Mouse (Mus musculus) testis, adult 2 months (tissue): ENCODE results near the gene Narf. TPM values are rescaled to one million over a fixed set of nuclear protein-coding genes. Genes with fewer than 3 reads are reported as not detected.

Experiments
- H3K27ac ChIP-seq: fragments of 200-500 bp; 2 replicates; pipeline ENCODE4 v1.5.1; 2012; ENCODE audit warnings: low read depth, low read length; ENCODE audit not compliant: control insufficient read depth, insufficient read depth
- H3K27me3 ChIP-seq: fragments of 200-500 bp; 2 replicates; pipeline ENCODE4 v1.6.1; 2012; ENCODE audit warnings: mild to moderate bottlenecking, low read length, moderate library complexity; ENCODE audit not compliant: control insufficient read depth, insufficient read depth
- H3K36me3 ChIP-seq: fragments of 200-500 bp; 2 replicates; pipeline ENCODE4 v1.6.1; 2012; ENCODE audit warnings: mild to moderate bottlenecking, low read length; ENCODE audit not compliant: control insufficient read depth, insufficient read depth
- H3K4me1 ChIP-seq: fragments of 200-500 bp; 2 replicates; pipeline ENCODE4 v1.6.1; 2012; ENCODE audit warnings: low read length; ENCODE audit not compliant: control insufficient read depth, insufficient read depth
- H3K4me3 ChIP-seq: fragments of 200-500 bp; 2 replicates; pipeline ENCODE4 v1.5.1; 2012; ENCODE audit warnings: low read depth, mild to moderate bottlenecking, low read length, moderate library complexity, mixed read lengths; ENCODE audit not compliant: control insufficient read depth
- CTCF ChIP-seq: fragments of 200-500 bp; IDR thresholded peaks from 2 replicates; pipeline ENCODE4 v1.5.1; 2012; ENCODE audit warnings: low read depth, mild to moderate bottlenecking, inconsistent platforms, low read length, moderate library complexity; ENCODE audit not compliant: control insufficient read depth, insufficient read depth, insufficient replicate concordance
- POLR2A ChIP-seq: fragments of 200-500 bp; IDR thresholded peaks from 2 replicates; pipeline ENCODE4 v1.6.1; 2012; ENCODE audit warnings: low read depth, mild to moderate bottlenecking, inconsistent platforms, low read length, moderate library complexity; ENCODE audit not compliant: control insufficient read depth
- polyA plus RNA-seq: library from polyadenylated mRNA; depleted of rRNA; stranded (reverse); fragments of >200 nt; gene quantifications from 2 replicates; pipeline ENCODE4 v1.2.3, GENCODE M21; 2012; rRNA removed

The Narf gene
- polyA plus RNA-seq: 8.2 and 8.9 TPM in 2 replicates

- Histone ChIP-seq H3K36me3 (no peaks in the 10 kb centered on the region), H3K4me1 (no peaks in the 10 kb centered on the region; the same call in none of the 2 replicates), H3K27ac (peak within 1 kb of the TSS; percentile 99), H3K4me3 (peak within 1 kb of the TSS; percentile 97), H3K27me3 (no peaks in the 10 kb centered on the region)
- TF ChIP-seq POLR2A (peak; percentile 92), CTCF (peak; percentile 33; the same call in 1 of the 2 replicates)
Measured at GRCm38 (mm10) chr11:121236564-121237344, at the start of gene Narf. Gene Narf (plus strand): TSS chr11:121237253.

GRCm38 (mm10) chr11:121189681-121190080, 47.4 kb upstream of the Narf start:
- Histone ChIP-seq H3K4me1 (no peaks in the 10 kb centered on the region), H3K27ac (no peak overlapping the region), H3K4me3 (no peak overlapping the region), H3K27me3 (no peaks in the 10 kb centered on the region), H3K36me3 (no peaks in the 10 kb centered on the region)
- no peak for TF ChIP-seq POLR2A
- TF ChIP-seq CTCF: no peak

- TF ChIP-seq POLR2A (no peak), CTCF (no peak)
- H3K4me3 ChIP-seq: no peak overlapping the region
- H3K4me1 ChIP-seq: no peaks in the 10 kb centered on the region
- H3K27me3 ChIP-seq: no peaks in the 10 kb centered on the region
- H3K27ac ChIP-seq: no peak overlapping the region
- H3K36me3 ChIP-seq: no peaks in the 10 kb centered on the region
Measured at GRCm38 (mm10) chr11:121192742-121193141, 44.3 kb upstream of the Narf start.

- Histone ChIP-seq H3K4me3 (no peak overlapping the region), H3K36me3 (no peaks in the 10 kb centered on the region), H3K27ac (no peak overlapping the region), H3K4me1 (no peaks in the 10 kb centered on the region), H3K27me3 (no peaks in the 10 kb centered on the region)
- TF ChIP-seq CTCF (no peak), POLR2A (no peak)
Measured at GRCm38 (mm10) chr11:121193415-121193814, 43.6 kb upstream of the Narf start.

- H3K4me1 ChIP-seq: no peaks in the 10 kb centered on the region; the same call in 1 of the 2 replicates
Measured at GRCm38 (mm10) chr11:121198622-121199021, 38.4 kb upstream of the Narf start.

GRCm38 (mm10) chr11:121199851-121200250, 37.2 kb upstream of the Narf start:
- H3K4me3 ChIP-seq: no peak overlapping the region
- H3K27me3 ChIP-seq: no peaks in the 10 kb centered on the region
- no peak overlapping the region for H3K27ac ChIP-seq
- TF ChIP-seq POLR2A (no peak), CTCF (no peak)
- H3K36me3 ChIP-seq: no peaks in the 10 kb centered on the region
- H3K4me1 ChIP-seq: peaks cover 7% of the 10 kb centered on the region

More at GRCm38 (mm10) chr11:121198622-121199021, 38.4 kb upstream of the Narf start:
- TF ChIP-seq CTCF (no peak), POLR2A (no peak)
- Histone ChIP-seq H3K36me3 (no peaks in the 10 kb centered on the region), H3K27me3 (no peaks in the 10 kb centered on the region), H3K27ac (no peak overlapping the region), H3K4me3 (no peak overlapping the region)

- Histone ChIP-seq H3K4me3 (no peak overlapping the region), H3K27me3 (no peaks in the 10 kb centered on the region), H3K4me1 (peaks cover 8% of the 10 kb centered on the region), H3K36me3 (no peaks in the 10 kb centered on the region), H3K27ac (no peak overlapping the region)
- no peak for TF ChIP-seq CTCF
Measured at GRCm38 (mm10) chr11:121200781-121201180, 36.3 kb upstream of the Narf start.
